Mouse (Mus musculus) lung, embryonic 15.5 days (tissue): Measurements from ENCODE around the gene Tcp11l2. TPM values are rescaled to one million over a fixed set of nuclear protein-coding genes. Genes with fewer than 3 reads are reported as not detected.

Source experiments
- ATAC-seq: fragments of 200-750 bp; cut with Nextera tagmentation; 2 replicates; pipeline ENCODE4 v1.8.0; 2017; ENCODE audit warnings: moderate number of reproducible peaks, borderline replicate concordance; ENCODE audit not compliant: low FRiP score, low TSS enrichment; ENCODE audit errors: extremely low read depth
- H3K27ac ChIP-seq: fragments of 300-500 bp; sonication (generic); 2 replicates; pipeline ENCODE4 v1.5.1; 2015; ENCODE audit warnings: moderate library complexity, mild to moderate bottlenecking, inconsistent platforms
- H3K27me3 ChIP-seq: fragments of 300-500 bp; sonication (generic); 2 replicates; pipeline ENCODE4 v1.6.1; 2015; ENCODE audit warnings: inconsistent platforms
- H3K36me3 ChIP-seq: fragments of 300-500 bp; sonication (generic); 2 replicates; pipeline ENCODE4 v1.6.1; 2015; ENCODE audit warnings: inconsistent platforms
- H3K4me1 ChIP-seq: fragments of 300-500 bp; sonication (generic); 2 replicates; pipeline ENCODE4 v1.6.1; 2015; ENCODE audit warnings: inconsistent platforms
- H3K4me2 ChIP-seq: fragments of 300-500 bp; sonication (generic); 2 replicates; pipeline ENCODE4 v1.6.1; 2015; ENCODE audit warnings: inconsistent platforms, mild to moderate bottlenecking, moderate library complexity
- H3K4me3 ChIP-seq: fragments of 300-500 bp; sonication (generic); 2 replicates; pipeline ENCODE4 v1.5.1; 2015; ENCODE audit warnings: mild to moderate bottlenecking, inconsistent platforms
- H3K9ac ChIP-seq: fragments of 300-500 bp; sonication (generic); 2 replicates; pipeline ENCODE4 v1.6.1; 2015; ENCODE audit warnings: inconsistent platforms
- H3K9me3 ChIP-seq: fragments of 300-500 bp; sonication (generic); 2 replicates; pipeline ENCODE4 v1.6.1; 2016; ENCODE audit warnings: inconsistent platforms
- WGBS: fragments of 180-500 bp; shearing (Covaris S2); methylation state at CpG from one replicate; pipeline ENCODE4 v1.1.7; 2015; 5-methylcytosine and 5-hydroxymethylcytosine counted together
- polyA plus RNA-seq: library from polyadenylated mRNA; unstranded; fragments of >200 nt; fragmentation: Nextera tagmentation; extraction: Ambion mirVana; gene quantifications from 2 replicates; pipeline ENCODE4 v1.2.1, GENCODE M21; 2015

Gene Tcp11l2
- polyA plus RNA-seq, 1 experiment from 2014 or later, result 29.0 TPM

- no peak for ATAC-seq
- H3K4me3 ChIP-seq, result no peak overlapping the region
- no peak overlapping the region for H3K4me2 ChIP-seq
- WGBS, result 87% methylated on average over 6 of the region's 6 CpGs
- no peaks in the 10 kb centered on the region for H3K9me3 ChIP-seq
- no peaks in the 10 kb centered on the region for H3K27me3 ChIP-seq
- H3K9ac ChIP-seq, result no peak overlapping the region
- no peaks in the 10 kb centered on the region for H3K36me3 ChIP-seq
- 0 out of 2 replicates have a peak, but pooled peaks cover 4% of the 10 kb centered on the region for H3K4me1 ChIP-seq
- no peak overlapping the region for H3K27ac ChIP-seq
Measured at GRCm38 (mm10) chr10:84539651-84540050, 36.8 kb upstream of the Tcp11l2 start.

- Histone ChIP-seq H3K36me3 (no peaks in the 10 kb centered on the region), H3K9ac (no peak overlapping the region), H3K27me3 (no peaks in the 10 kb centered on the region), H3K9me3 (no peaks in the 10 kb centered on the region), H3K4me2 (no peak overlapping the region), H3K27ac (no peak overlapping the region), H3K4me1 (0 out of 2 replicates have a peak, but pooled peaks cover 7% of the 10 kb centered on the region), H3K4me3 (no peak overlapping the region)
- no peak; the same call in 1 of the 2 replicates for ATAC-seq
- WGBS, result 32% methylated on average over 11 of the region's 11 CpGs
Measured at GRCm38 (mm10) chr10:84542802-84543658, 33.4 kb upstream of the Tcp11l2 start.

GRCm38 (mm10) chr10:84544841-84545610 lies 31.4 kb upstream of the Tcp11l2 start:
- Histone ChIP-seq H3K9ac (no peak overlapping the region), H3K27ac (no peak overlapping the region), H3K27me3 (no peaks in the 10 kb centered on the region), H3K36me3 (no peaks in the 10 kb centered on the region), H3K9me3 (no peaks in the 10 kb centered on the region), H3K4me2 (no peak overlapping the region), H3K4me3 (no peak overlapping the region), H3K4me1 (0 out of 2 replicates have a peak, but pooled peaks cover 10% of the 10 kb centered on the region)
- ATAC-seq, result no peak
- 36% methylated on average over 7 of the region's 7 CpGs for WGBS

GRCm38 (mm10) chr10:84549146-84549919 lies 27.1 kb upstream of the Tcp11l2 start:
- no peak overlapping the region for H3K4me3 ChIP-seq
- H3K36me3 ChIP-seq, result no peaks in the 10 kb centered on the region
- no peaks in the 10 kb centered on the region for H3K27me3 ChIP-seq
- H3K4me1 ChIP-seq, result peaks cover 8% of the 10 kb centered on the region; the same call in 1 of the 2 replicates
- no peak overlapping the region for H3K27ac ChIP-seq
- no peak for ATAC-seq
- H3K9me3 ChIP-seq, result no peaks in the 10 kb centered on the region
- H3K9ac ChIP-seq, result no peak overlapping the region
- WGBS, result 75% methylated on average over 16 of the region's 17 CpGs
- no peak overlapping the region for H3K4me2 ChIP-seq

GRCm38 (mm10) chr10:84549920-84550293 lies 26.5 kb upstream of the Tcp11l2 start:
- H3K27ac ChIP-seq, result no peak overlapping the region
- H3K4me1 ChIP-seq, result peaks cover 6% of the 10 kb centered on the region; the same call in 1 of the 2 replicates
- WGBS, result 75% methylated on average over 10 of the region's 10 CpGs
- H3K9me3 ChIP-seq, result no peaks in the 10 kb centered on the region
- no peak overlapping the region for H3K4me2 ChIP-seq
- no peak for ATAC-seq
- no peaks in the 10 kb centered on the region for H3K36me3 ChIP-seq
- H3K4me3 ChIP-seq, result no peak overlapping the region
- no peaks in the 10 kb centered on the region for H3K27me3 ChIP-seq
- H3K9ac ChIP-seq, result no peak overlapping the region

GRCm38 (mm10) chr10:84551846-84552245 lies 24.6 kb upstream of the Tcp11l2 start:
- Histone ChIP-seq H3K36me3 (no peaks in the 10 kb centered on the region), H3K27ac (no peak overlapping the region), H3K4me3 (no peak overlapping the region), H3K27me3 (no peaks in the 10 kb centered on the region), H3K9ac (no peak overlapping the region), H3K4me2 (no peak overlapping the region), H3K4me1 (peaks cover 6% of the 10 kb centered on the region; the same call in 1 of the 2 replicates), H3K9me3 (no peaks in the 10 kb centered on the region)
- 86% methylated on average over 3 of the region's 3 CpGs for WGBS
- ATAC-seq, result no peak

GRCm38 (mm10) chr10:84552477-84552876 lies 23.9 kb upstream of the Tcp11l2 start:
- ATAC-seq, result no peak
- Histone ChIP-seq H3K9ac (no peak overlapping the region), H3K27ac (no peak overlapping the region), H3K9me3 (no peaks in the 10 kb centered on the region), H3K4me1 (peaks cover 6% of the 10 kb centered on the region; the same call in 1 of the 2 replicates), H3K36me3 (no peaks in the 10 kb centered on the region), H3K27me3 (no peaks in the 10 kb centered on the region), H3K4me3 (no peak overlapping the region), H3K4me2 (no peak overlapping the region)
- 80% methylated on average over 2 of the region's 2 CpGs for WGBS

- H3K27ac ChIP-seq, result peak overlapping the region; percentile 27
- peaks cover 3% of the 10 kb centered on the region; the same call in 1 of the 2 replicates for H3K4me1 ChIP-seq
- H3K9me3 ChIP-seq, result no peaks in the 10 kb centered on the region
- no peak overlapping the region for H3K4me2 ChIP-seq
- ATAC-seq, result peak; percentile 62; the same call in 1 of the 2 replicates
- no peak overlapping the region for H3K9ac ChIP-seq
- no peaks in the 10 kb centered on the region for H3K27me3 ChIP-seq
- no peak overlapping the region for H3K4me3 ChIP-seq
- H3K36me3 ChIP-seq, result no peaks in the 10 kb centered on the region
- WGBS, result 20% methylated on average over 6 of the region's 6 CpGs
Measured at GRCm38 (mm10) chr10:84554291-84555009, 22.0 kb upstream of the Tcp11l2 start.

GRCm38 (mm10) chr10:84556120-84556519 lies 20.3 kb upstream of the Tcp11l2 start:
- Histone ChIP-seq H3K27me3 (no peaks in the 10 kb centered on the region), H3K9ac (no peak overlapping the region), H3K27ac (no peak overlapping the region), H3K9me3 (no peaks in the 10 kb centered on the region), H3K36me3 (no peaks in the 10 kb centered on the region), H3K4me1 (peaks cover 3% of the 10 kb centered on the region; the same call in 1 of the 2 replicates), H3K4me2 (no peak overlapping the region), H3K4me3 (no peak overlapping the region)
- ATAC-seq, result no peak
- WGBS, result 54% methylated on average over 2 of the region's 2 CpGs

GRCm38 (mm10) chr10:84558511-84558910 lies 17.9 kb upstream of the Tcp11l2 start:
- H3K9ac ChIP-seq, result no peak overlapping the region
- no peak overlapping the region for H3K27ac ChIP-seq
- WGBS, result 75% methylated on average over 1 of the region's 1 CpGs
- ATAC-seq, result no peak
- H3K4me1 ChIP-seq, result peaks cover 9% of the 10 kb centered on the region; the same call in 1 of the 2 replicates
- no peak overlapping the region for H3K4me3 ChIP-seq
- no peaks in the 10 kb centered on the region for H3K36me3 ChIP-seq
- H3K4me2 ChIP-seq, result no peak overlapping the region
- H3K27me3 ChIP-seq, result no peaks in the 10 kb centered on the region
- no peaks in the 10 kb centered on the region for H3K9me3 ChIP-seq

GRCm38 (mm10) chr10:84559986-84560385 lies 16.4 kb upstream of the Tcp11l2 start:
- no peaks in the 10 kb centered on the region for H3K9me3 ChIP-seq
- H3K27me3 ChIP-seq, result no peaks in the 10 kb centered on the region
- no peak overlapping the region for H3K27ac ChIP-seq
- 90% methylated on average over 4 of the region's 4 CpGs for WGBS
- peaks cover 6% of the 10 kb centered on the region; the same call in 1 of the 2 replicates for H3K4me1 ChIP-seq
- no peak for ATAC-seq
- no peak overlapping the region for H3K9ac ChIP-seq
- no peak overlapping the region for H3K4me2 ChIP-seq
- H3K4me3 ChIP-seq, result no peak overlapping the region
- H3K36me3 ChIP-seq, result no peaks in the 10 kb centered on the region
